Mouse (Mus musculus): ENCODE measurements around the gene Cox20.

DNA sequence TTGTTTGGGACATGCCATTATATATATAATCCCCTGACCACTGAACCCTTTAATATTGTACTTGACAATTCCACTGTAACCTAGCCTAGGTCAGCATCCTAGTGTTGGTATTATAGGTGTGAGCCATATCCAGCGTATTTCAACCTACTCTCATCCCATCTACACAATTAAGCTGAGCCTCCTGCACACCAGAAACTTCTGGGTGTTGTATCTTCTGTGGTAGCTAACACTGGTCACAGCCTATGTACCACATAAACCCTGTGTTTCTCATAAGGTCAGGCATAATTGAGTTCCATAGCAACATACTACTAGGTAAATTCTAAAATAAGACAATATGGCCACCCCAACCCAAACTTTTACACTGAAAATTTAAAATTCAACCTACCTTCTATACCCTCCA lies 4.3 kb downstream of the Cox20 start:
- TF ChIP-seq ZC3H11A (IDR thresholded peaks at IDR 0.05; ENCODE audit: low read depth, low read length) (no peak), USF1 (IDR thresholded peaks at IDR 0.05; ENCODE audit: low read depth, low read length) (no peak), CTCF (conservative IDR thresholded peaks at IDR 0.05 in 1 of 2, IDR thresholded peaks at IDR 0.05 in 1 of 2; ENCODE audit: low read depth in 2 of 2, low read length in 2 of 2) (no peak), ZMIZ1 (IDR thresholded peaks at IDR 0.05; ENCODE audit: low read depth, low read length) (no peak), EP300 (IDR thresholded peaks at IDR 0.05; ENCODE audit: low read length) (no peak), POLR2A (IDR thresholded peaks at IDR 0.05; ENCODE audit: low read depth, low read length) (no peak), MAFK (IDR thresholded peaks at IDR 0.05; ENCODE audit: insufficient replicate concordance, low read length) (no peak), BHLHE40 (IDR thresholded peaks at IDR 0.05; ENCODE audit: low read depth, low read length) (no peak), TBP (conservative IDR thresholded peaks at IDR 0.05; ENCODE audit: low read depth, low read length) (no peak), POLR2AphosphoS2 (IDR thresholded peaks at IDR 0.05; ENCODE audit: low read depth, low read length) (no peak), JUND (conservative IDR thresholded peaks at IDR 0.05; ENCODE audit: low read depth, low read length) (no peak), ZKSCAN1 (IDR thresholded peaks at IDR 0.05; ENCODE audit: borderline replicate concordance, low read depth, low read length) (no peak), CHD2 (IDR thresholded peaks at IDR 0.05; ENCODE audit: low read length) (no peak), IRF4 (IDR thresholded peaks at IDR 0.05; ENCODE audit: low read depth, low read length) (no peak)

Measured in CH12.LX (cell line).